Mouse (Mus musculus): Measurements from ENCODE around the gene Brf1.

GRCm38 (mm10) chr12:112965783-112966182 lies 34.7 kb downstream of the Brf1 start:
- TF ChIP-seq POLR2A (IDR thresholded peaks at IDR 0.05; ENCODE audit: low read depth, low read length) (no peak), CTCF (conservative IDR thresholded peaks at IDR 0.05; ENCODE audit: insufficient read depth, insufficient read length, low read depth, low read length) (no peak)

Data from kidney, adult 2 months (tissue).